Mouse (Mus musculus): ENCODE measurements around the gene Dnah2. TPM values are rescaled to one million over a fixed set of nuclear protein-coding genes. Genes with fewer than 3 reads are reported as not detected.

Dnah2 gene
- polyA plus RNA-seq, 2 experiments: 0.01 to 0.03 TPM

DNA sequence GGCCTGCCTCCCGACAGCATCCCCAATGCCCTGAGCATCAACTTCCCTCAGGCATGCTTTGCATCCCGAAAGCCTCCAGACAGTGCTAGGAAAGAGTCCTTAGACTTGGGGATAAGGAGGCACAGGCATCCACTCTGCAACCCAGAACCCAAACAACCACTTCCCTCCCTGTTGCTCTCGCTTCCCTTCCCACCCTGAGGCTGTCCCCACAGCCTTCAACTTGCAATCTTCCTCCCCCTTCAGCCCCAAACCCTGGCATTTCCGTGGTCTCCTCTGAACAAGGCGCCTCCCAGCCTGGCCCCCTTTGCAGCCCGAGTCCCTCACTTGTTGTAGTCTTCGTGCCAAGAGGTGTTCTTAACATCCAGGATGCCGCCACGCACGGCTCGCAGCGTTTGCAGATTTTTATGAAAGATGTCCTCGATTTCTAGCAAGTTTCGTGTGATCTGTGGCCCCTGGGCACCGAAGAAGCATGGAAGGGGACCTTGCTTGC is 32.7 kb downstream of the Dnah2 start:
- DNase-seq (ENCODE audit: low read depth in 3 of 3, low spot score in 3 of 3) (no peak), ATAC-seq (ENCODE audit: insufficient read depth) (no peak)
- Histone ChIP-seq H3K36me3 (replicated peaks; ENCODE audit: control insufficient read depth, insufficient read depth, low read depth) (no peaks in the 10 kb centered on the region), H3K9me3 (ENCODE audit: control insufficient read depth, low read length) (no peaks in the 10 kb centered on the region), H3K27ac (no peak overlapping the region), H3K4me2 (ENCODE audit: low read depth) (no peak overlapping the region), H3K4me1 (replicated peaks; ENCODE audit: control insufficient read depth in 2 of 2, insufficient read depth in 2 of 2, low read length in 1 of 2) (peaks cover 3 to 23% of the 10 kb centered on the region in 2 experiments; a peak in 3 of 4 replicates), H3K27me3 (ENCODE audit: control insufficient read depth, insufficient read depth, low read length) (peaks cover 3% of the 10 kb centered on the region; the same call in 1 of the 2 replicates), H3K4me3 (ENCODE audit: insufficient read depth in 1 of 2, low read depth in 2 of 2, low read length in 2 of 2) (no peak overlapping the region), H3K9ac (replicated peaks) (no peak overlapping the region)
- TF ChIP-seq EP300 (IDR thresholded peaks at IDR 0.05; ENCODE audit: low read depth): no peak
- no peak for TF ChIP-seq CTCF (IDR thresholded peaks at IDR 0.05; ENCODE audit: low read depth)
- 44% methylated on average over 15 of the region's 15 CpGs for WGBS (ENCODE audit: insufficient replicate concordance)

DNA sequence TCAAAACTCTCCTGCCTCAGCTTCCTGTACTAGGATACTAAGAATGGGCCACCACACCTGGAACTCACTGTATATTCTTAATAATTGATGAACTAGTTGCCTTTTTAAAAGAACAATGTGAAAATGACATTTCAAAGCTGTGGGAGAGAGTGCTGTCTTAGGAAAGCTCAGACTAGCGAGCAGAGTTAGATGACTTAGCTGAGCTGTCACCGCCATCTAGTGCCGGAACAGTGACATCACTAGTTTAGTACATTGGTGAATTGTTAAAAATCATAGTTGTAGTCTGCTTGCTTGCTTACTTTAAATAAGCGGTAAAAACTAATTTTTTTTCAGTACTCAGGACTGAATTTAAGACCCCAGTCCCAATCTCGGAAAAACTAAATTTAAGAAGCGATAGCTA is 35.1 kb downstream of the Dnah2 start:
- Histone ChIP-seq H3K4me3 (ENCODE audit: insufficient read depth in 1 of 2, low read depth in 2 of 2, low read length in 2 of 2) (no peak overlapping the region), H3K27me3 (ENCODE audit: control insufficient read depth, insufficient read depth, low read length) (peaks cover 3% of the 10 kb centered on the region; the same call in 1 of the 2 replicates), H3K27ac (no peak overlapping the region), H3K36me3 (replicated peaks; ENCODE audit: control insufficient read depth, insufficient read depth, low read depth) (no peaks in the 10 kb centered on the region), H3K9ac (replicated peaks) (no peak overlapping the region), H3K9me3 (ENCODE audit: control insufficient read depth, low read length) (no peaks in the 10 kb centered on the region), H3K4me1 (replicated peaks; ENCODE audit: control insufficient read depth in 2 of 2, insufficient read depth in 2 of 2, low read length in 1 of 2) (peaks cover 6 to 31% of the 10 kb centered on the region in 2 experiments), H3K4me2 (ENCODE audit: low read depth) (no peak overlapping the region)
- DNase-seq (ENCODE audit: low read depth in 3 of 3, low spot score in 3 of 3) (peak; percentile 38 to 50 (median 43)), ATAC-seq (ENCODE audit: insufficient read depth) (no peak)
- peak; percentile 75 for TF ChIP-seq CTCF (IDR thresholded peaks at IDR 0.05; ENCODE audit: low read depth)
- TF ChIP-seq EP300 (IDR thresholded peaks at IDR 0.05; ENCODE audit: low read depth): no peak
- WGBS (ENCODE audit: insufficient replicate concordance): 2% methylated on average over 6 of the region's 6 CpGs

DNA sequence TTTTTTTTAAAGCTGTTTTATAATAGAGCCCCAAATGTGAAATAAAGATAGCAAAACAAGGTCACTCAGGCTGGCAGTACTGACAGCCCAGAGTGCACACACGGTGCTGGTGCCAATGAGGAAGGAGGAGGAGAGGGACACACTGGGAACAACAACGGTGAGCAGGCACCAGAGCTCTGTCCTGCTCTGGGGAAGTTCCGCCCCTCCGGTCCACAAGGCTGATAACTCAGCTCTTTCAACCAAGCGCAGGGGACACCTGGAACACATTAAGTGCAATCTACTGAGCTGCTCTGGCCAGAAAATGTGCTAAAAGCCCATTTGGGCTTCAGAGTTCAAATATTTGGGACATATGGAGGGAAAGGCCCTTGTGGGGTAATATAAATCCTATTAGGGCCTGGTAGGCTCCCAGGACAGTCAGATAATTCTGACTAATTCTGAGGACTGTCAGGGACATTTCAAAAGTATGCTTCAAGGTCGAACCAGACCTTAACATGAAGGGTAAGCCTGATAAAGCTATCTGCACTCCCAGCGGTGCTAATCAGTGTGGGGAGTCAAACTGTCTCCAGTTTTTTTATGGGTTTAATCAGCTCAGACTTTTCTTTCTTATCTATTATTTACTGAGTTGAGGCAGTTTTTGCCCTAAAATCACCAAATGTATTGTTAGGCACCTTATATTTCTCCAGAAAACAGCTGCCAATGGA is 38.0 kb downstream of the Dnah2 start:
- no peaks in the 10 kb centered on the region for H3K36me3 ChIP-seq (replicated peaks; ENCODE audit: control insufficient read depth, insufficient read depth, low read depth)
- WGBS (ENCODE audit: insufficient replicate concordance): 4% methylated on average over 7 of the region's 7 CpGs
- peak overlapping the region; percentile 20; the same call in 1 of the 2 replicates for H3K9ac ChIP-seq (replicated peaks)
- H3K9me3 ChIP-seq (ENCODE audit: control insufficient read depth, low read length): no peaks in the 10 kb centered on the region
- H3K27me3 ChIP-seq (ENCODE audit: control insufficient read depth, insufficient read depth, low read length): peaks cover 3% of the 10 kb centered on the region; the same call in 1 of the 2 replicates
- no peak for TF ChIP-seq CTCF (IDR thresholded peaks at IDR 0.05; ENCODE audit: low read depth)
- peak; percentile 89 for TF ChIP-seq EP300 (IDR thresholded peaks at IDR 0.05; ENCODE audit: low read depth)
- peaks cover 6 to 31% of the 10 kb centered on the region in 2 experiments for H3K4me1 ChIP-seq (replicated peaks; ENCODE audit: control insufficient read depth in 2 of 2, insufficient read depth in 2 of 2, low read length in 1 of 2)
- peak overlapping the region; percentile 54 for H3K27ac ChIP-seq
- ATAC-seq (ENCODE audit: insufficient read depth) (peak; percentile 87), DNase-seq (ENCODE audit: low read depth in 3 of 3, low spot score in 3 of 3) (peak; percentile 44 to 55 (median 50))
- peak overlapping the region; percentile 56 for H3K4me2 ChIP-seq (ENCODE audit: low read depth)
- no peak overlapping the region for H3K4me3 ChIP-seq (ENCODE audit: insufficient read depth in 1 of 2, low read depth in 2 of 2, low read length in 2 of 2)

DNA sequence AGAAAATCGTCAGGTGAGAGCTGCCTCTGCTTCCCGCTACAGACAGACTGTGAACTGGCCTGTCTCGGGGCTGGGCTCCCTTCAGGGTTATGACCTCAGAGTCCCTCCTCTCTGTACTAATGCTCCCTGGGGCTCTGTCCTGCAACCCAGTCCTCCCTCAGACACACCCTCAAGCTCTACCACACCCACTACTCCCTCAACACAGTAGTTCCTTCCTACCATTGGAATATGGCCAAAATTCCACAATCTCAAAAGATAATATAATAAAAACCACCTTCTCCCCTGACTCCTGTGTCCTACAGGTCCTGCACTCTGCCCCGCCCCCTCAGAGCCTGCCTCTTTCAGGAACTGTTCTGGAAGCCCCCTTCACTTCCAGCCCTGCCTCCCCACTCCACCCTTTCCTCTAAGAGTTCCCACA is 45.0 kb downstream of the Dnah2 start:
- H3K9me3 ChIP-seq (ENCODE audit: control insufficient read depth, low read length): no peaks in the 10 kb centered on the region
- no peak for DNase-seq (ENCODE audit: low read depth in 3 of 3, low spot score in 3 of 3)
- no peak overlapping the region for H3K4me2 ChIP-seq (ENCODE audit: low read depth)
- WGBS (ENCODE audit: insufficient replicate concordance): 37% methylated on average over 4 of the region's 4 CpGs
- H3K4me1 ChIP-seq (replicated peaks; ENCODE audit: control insufficient read depth in 2 of 2, insufficient read depth in 2 of 2, low read length in 1 of 2): peaks cover 0 to 6% of the 10 kb centered on the region in 2 experiments; a peak in 1 of 4 replicates
- no peaks in the 10 kb centered on the region for H3K27me3 ChIP-seq (ENCODE audit: control insufficient read depth, insufficient read depth, low read length)
- H3K9ac ChIP-seq (replicated peaks): no peak overlapping the region
- no peak for ATAC-seq (ENCODE audit: insufficient read depth)
- H3K4me3 ChIP-seq (ENCODE audit: insufficient read depth in 1 of 2, low read depth in 2 of 2, low read length in 2 of 2): no peak overlapping the region
- no peaks in the 10 kb centered on the region for H3K36me3 ChIP-seq (replicated peaks; ENCODE audit: control insufficient read depth, insufficient read depth, low read depth)
- TF ChIP-seq EP300 (IDR thresholded peaks at IDR 0.05; ENCODE audit: low read depth) (no peak), CTCF (IDR thresholded peaks at IDR 0.05; ENCODE audit: low read depth) (no peak)
- no peak overlapping the region for H3K27ac ChIP-seq

DNA sequence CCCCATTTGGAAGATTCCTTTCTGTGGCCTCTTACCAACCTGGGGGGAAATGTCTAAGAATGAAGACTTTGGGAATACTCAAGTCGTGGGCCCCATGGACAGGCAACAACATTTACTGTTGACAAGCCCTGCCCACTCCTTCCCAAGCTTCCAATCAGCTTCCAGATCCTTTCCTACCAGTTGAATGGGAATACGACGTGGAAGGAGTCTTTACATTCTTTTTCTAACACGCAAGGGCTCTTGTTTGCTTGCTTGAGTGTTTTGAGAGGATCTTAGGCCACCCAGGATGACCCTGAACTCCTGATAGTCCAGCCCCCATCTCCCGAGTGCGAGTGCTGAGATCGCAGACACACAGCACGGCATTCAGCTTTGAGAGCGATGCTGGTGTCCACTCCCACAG is 47.4 kb downstream of the Dnah2 start:
- no peak overlapping the region for H3K27ac ChIP-seq
- no peak for ATAC-seq (ENCODE audit: insufficient read depth)

More for the DNA sequence above, 47.4 kb downstream of the Dnah2 start:
- Histone ChIP-seq H3K4me3 (ENCODE audit: insufficient read depth in 1 of 2, low read depth in 2 of 2, low read length in 2 of 2) (no peak overlapping the region), H3K4me2 (ENCODE audit: low read depth) (no peak overlapping the region), H3K4me1 (replicated peaks; ENCODE audit: control insufficient read depth in 2 of 2, insufficient read depth in 2 of 2, low read length in 1 of 2) (peaks cover 0 to 6% of the 10 kb centered on the region in 2 experiments; a peak in 1 of 4 replicates), H3K27me3 (ENCODE audit: control insufficient read depth, insufficient read depth, low read length) (no peaks in the 10 kb centered on the region), H3K36me3 (replicated peaks; ENCODE audit: control insufficient read depth, insufficient read depth, low read depth) (no peaks in the 10 kb centered on the region), H3K9me3 (ENCODE audit: control insufficient read depth, low read length) (no peaks in the 10 kb centered on the region), H3K9ac (replicated peaks) (no peak overlapping the region)
- 53% methylated on average over 9 of the region's 9 CpGs for WGBS (ENCODE audit: insufficient replicate concordance)
- TF ChIP-seq CTCF (IDR thresholded peaks at IDR 0.05; ENCODE audit: low read depth): no peak
- no peak for TF ChIP-seq EP300 (IDR thresholded peaks at IDR 0.05; ENCODE audit: low read depth)
- DNase-seq (ENCODE audit: low read depth in 3 of 3, low spot score in 3 of 3): no peak

Data from liver, embryonic 14.5 days (tissue).